Mouse (Mus musculus): ENCODE measurements at regions not wholly inside any gene's neighbourhood (a gene's known extent, or its start where the extent isn't known, plus 50 kb on each side); places are given as distances from the start of the nearest gene placed in this dataset.
A peak's percentile ranks its signal among the peaks of the same experiment; 100 is the strongest.

DNA sequence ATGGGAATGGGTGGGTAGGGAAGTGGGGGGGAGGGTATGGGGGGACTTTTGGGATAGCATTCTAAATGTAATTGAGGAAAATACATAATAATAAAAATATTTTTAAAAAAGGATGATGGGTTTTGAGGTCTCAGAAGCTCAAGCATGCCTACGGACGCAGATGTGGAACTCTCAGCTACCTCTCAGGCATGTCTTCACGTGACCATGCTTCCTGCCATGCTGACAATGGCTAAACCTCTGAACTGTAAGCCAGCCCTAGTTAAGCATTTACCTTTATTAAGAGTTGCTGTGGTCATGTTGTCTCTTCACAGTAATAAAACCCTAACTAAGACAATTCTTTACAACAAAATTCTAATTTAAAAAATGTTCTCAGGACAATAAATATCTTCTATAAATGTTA, 80.0 kb downstream of the Tex36 start:
- no peak for DNase-seq

DNA sequence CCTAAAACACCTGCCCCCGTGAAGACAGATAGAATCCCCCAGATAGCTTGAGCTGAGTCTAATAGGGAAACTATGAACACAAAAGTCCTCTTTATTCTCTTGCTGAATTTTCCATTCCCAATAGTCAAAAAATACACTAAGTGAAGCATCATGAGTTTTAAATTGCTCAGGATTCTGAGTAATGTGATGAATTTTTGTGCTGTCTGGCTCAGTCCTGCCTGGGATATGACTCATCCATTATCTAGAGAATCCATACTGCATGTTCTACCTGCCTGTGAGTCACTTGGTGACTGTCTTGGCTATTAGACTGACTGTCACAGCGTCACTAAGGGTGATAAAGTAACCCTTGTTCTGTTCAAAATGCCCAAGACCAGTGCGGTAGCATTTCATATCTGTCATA, 83.0 kb downstream of the Tex36 start:
- no peak for DNase-seq

DNA sequence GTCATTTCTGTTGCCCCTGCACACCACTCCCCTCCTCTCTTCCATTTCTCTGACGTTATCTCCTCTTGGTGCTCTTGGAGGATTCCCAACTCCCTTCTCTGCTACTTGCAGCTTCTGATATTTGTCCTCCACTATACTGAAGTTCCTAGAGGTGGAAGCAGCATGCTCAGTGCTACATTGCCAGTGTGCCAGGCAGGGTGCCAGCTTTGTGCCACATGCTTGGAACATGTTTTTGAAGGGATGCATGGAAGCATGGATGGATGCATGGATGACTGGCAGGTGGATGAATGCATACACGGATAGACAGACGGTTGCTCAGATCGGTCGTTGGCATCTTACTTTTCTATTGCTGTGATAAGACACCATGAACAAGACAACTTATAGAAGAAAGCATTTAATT, 84.4 kb downstream of the Tex36 start:
- DNase-seq: no peak

DNA sequence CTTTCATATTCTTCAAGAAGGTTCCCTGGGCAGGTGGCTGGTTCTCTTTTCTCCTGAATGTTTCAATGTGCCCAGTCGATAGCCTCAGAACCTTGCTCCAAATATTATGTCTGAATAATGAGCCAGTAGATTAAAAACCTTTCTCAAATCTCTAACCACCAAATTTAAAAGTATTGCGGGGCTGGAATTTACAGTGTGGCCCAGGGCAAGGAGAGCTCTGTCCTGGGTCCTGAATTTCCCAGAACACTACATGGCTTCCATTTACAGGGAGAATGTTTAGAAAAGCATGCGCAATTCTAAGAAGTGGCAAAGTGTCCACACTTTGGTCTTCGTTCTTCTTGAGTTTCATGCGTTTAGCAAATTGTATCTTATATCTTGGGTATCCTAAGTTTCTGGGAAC, 91.0 kb downstream of the Tex36 start:
- no peak for DNase-seq

DNA sequence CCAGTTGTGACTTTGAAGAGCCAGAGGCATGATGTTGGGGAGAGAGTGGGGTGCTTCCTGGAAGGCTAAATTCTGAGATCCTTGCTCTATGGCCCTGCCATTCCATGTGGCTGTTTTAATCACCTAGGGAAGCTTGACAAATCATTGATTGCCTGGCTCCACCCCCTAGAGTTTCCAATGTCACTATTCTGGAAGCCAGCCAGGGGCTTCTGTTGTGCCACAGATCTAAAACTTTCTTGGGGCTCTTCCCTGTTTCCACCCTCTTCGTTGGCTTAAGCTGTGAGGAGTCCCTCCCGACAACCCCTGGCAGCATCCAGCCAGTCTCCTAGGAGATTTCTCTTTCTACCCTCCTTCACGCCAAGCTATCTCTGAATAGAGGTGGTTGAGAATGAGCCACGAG, 92.5 kb downstream of the Tex36 start:
- no peak for DNase-seq

DNA sequence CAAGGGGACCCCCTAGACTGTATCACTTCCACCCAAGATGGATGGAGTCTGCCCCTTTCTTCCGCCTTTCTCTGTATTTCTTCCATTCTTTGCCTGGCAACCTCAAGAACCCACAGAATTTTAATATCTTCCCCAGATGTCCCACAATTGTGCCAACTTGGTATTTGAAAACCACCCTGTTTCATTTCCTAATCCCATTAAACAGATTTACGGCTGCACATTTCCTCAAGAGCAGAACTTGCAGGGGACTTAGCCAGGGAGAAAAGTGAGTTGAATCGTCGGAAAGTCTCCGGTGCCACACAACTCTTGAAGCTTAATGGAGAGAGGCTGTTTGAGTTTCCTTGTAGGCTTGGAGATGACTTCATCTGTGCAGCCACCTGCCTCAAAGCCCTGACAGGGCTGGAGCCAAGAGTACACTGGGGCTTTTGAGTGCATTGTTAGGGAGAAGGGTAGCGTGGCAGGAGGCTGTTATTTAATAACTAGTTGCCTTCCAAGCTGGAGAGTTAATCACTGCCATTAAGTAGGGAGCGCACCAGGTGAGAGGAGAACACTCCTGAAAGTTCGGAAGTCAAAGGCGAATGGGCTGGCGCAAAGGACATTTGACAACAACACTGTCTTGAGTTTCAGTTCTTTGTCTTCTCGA, 93.5 kb downstream of the Tex36 start:
- no peak for DNase-seq

DNA sequence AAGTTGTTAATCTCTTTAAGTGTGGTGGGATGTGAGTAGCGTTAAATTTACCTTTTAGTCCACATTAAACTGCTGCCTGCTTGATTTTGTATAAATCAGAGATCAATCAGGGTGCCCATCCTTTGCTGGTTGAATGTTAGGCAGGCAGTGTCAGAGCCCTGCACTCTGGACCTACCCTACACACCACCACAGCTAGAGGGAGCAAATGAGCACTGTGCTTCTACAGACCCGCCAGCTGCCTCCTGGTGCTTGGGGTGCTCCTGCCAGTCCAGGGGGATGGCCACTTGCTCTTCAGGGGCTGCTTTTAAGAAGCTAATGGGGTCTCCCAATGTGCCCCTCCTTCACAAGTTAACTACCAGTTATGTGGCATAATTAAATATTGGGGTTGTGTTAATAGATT, 96.3 kb downstream of the Tex36 start:
- no peak for DNase-seq

DNA sequence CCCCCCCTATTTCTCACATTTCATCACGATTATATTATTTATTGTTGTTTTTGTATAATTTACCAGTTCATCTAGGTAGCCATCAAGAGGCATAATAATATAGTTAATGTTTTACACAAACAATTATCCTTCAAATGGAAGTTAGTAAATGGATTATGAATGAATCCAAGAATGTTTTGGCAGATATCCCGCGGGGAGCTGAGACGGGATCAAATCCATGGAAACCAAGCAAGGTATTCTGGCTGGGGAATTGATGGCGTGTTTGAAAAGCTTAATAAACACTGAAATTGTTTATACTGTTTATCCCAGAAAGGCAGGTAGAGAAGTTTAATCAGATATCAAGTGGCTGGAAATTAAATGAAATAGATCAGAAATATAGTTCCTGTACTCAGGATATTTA, 98.0 kb downstream of the Tex36 start:
- no peak for DNase-seq

DNA sequence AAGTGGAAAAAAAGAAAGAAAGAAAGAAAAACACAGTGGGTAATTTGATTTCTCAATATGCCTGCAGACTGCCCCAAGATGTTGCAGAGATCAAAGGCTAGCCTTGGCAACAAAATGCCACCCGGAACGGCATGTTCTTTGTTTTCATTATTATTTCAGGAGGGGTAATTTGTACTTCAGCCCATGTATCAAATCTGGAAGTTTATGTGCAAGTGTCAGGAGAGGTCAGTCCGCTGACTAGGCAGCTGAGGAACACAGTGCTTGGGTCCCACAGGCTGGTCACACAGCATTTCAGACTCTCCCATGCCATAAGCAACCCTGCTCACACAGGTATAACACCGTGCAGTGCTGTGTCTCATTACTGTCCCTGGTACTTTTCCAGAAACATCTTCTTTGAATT, 99.2 kb downstream of the Tex36 start:
- DNase-seq: no peak

DNA sequence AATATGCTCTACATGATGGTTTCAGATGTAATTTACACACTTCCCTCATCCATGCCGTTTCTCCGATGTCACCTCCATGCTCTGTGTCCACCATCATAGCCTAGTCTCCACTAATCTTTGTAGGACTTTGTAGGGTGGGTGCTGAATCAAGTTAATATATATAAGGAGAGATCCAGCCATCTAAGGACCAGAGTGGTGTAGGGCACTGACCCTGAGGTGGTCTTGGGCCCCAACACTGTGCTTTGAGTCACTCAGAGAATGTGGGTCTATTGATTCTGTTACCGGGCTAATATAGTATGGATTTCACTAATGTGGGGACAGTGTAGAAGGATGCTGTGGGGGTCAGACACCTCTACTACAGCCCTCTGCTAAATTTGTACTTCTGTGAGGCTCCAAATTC, 104.4 kb downstream of the Tex36 start:
- no peak for DNase-seq

DNA sequence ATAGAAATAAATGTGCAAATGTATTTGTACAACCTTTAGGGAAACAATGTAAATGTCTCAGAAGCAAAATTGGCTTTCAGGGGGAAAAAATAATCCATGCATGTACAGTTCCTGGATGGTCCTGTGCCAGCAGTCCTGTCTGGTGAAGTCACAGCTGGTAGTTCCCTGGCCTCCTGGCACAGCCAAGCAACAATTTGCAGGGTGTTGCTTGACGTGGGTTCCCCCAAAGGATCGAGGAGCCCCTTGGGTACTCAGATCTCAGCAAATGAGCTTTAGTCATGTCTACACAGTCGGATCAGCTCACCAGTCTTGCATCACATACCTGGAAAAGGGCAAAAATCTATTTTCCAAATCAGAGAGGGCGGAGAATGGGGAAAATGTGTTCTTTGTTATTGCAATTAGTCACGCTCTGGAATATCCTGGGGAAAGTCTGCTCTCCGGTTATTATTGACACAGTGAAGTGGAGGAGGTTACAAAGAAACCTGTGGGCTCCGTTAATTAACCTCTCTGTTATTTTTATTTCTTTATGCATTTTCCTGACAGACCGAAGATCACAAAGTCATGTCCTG, 106.9 kb downstream of the Tex36 start:
- DNase-seq: no peak

DNA sequence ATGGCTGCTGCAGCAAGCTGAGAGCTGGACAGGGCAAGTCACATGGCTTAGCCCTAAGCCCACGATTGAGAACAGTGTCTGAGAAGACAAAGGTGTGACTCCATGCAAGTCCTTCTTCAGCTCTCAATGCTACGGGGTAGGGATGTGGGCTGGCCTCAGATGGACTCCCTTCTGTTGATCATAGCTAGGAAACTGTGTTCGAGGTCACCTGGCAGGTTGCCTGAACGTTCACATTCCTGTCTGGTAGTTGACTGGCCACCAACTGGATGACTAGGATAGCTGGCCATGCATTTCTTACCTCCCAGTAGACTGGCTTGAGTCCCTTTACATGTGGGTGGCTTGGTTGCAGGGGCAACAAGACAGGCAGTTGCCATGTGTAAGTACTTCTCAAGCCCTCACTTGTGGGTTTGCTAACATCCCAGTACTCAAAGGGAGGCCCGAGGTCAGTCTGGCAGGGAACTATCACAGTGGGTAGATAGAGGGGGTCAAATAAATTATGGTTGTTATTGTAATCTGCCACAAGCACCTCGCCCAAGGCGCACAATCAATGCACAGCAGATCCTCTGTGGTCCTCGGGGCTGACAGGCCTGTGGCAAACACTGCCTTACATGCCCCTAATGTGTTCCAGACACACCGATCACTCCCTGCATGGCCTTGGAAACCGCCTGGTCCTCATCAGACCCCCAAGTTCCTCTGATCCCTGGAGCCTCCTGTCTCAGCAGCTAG, 107.5 kb downstream of the Tex36 start:
- DNase-seq: peak; percentile 17

DNA sequence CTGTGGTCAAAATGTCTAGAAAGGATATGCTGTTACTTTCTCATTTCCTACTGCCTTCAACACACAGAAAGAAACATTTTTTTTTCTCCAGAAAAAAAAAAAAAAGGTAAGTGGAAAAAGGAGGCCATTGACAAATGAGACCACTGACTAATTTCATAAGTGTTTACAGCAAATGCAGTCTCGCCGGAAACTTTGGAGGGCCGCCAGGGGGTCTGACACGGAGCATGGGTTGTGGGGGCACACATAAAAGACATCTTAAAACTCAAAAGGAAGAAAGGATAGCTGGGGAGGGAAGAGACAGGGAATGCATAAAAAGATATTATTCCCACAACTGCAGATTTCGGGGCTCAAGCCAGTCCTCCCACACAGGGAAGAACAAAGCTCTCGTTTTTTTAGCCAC, 109.3 kb downstream of the Tex36 start:
- no peak for DNase-seq

DNA sequence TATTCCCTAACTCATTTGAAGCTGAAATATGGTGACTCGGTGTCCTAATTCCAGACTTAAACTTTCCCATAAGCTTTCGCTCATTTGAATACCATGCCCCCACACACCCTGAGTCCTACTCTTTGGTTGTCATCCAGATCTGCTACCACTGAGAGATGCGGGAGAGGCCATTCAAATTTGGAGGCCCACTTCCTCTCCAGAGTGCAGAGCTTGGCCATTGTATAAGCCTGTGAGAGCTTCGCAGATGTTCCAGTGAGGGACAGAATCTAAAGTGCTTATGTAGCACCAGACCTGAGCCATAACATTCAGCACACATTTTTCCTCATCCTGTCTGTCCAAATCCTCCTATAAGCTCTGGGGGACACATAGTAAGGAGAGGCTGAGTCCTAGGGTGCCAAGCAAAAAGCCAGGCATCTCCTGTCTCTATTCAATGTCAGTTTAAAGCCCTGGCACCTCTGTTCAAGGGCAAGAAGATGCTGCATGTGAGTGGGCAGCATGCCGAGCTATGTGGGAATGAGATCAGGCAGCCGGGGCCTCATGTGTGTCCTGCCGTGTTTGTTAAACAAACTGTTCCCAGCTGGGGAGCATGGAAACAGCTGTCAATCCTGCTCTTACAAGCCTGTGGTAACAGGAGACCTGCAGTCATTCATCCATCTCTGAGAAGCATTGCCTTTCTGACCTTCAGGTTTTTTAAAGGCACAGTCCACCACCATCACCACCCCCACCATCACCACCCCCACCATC, 113.9 kb downstream of the Tex36 start:
- peak; percentile 17 for DNase-seq

DNA sequence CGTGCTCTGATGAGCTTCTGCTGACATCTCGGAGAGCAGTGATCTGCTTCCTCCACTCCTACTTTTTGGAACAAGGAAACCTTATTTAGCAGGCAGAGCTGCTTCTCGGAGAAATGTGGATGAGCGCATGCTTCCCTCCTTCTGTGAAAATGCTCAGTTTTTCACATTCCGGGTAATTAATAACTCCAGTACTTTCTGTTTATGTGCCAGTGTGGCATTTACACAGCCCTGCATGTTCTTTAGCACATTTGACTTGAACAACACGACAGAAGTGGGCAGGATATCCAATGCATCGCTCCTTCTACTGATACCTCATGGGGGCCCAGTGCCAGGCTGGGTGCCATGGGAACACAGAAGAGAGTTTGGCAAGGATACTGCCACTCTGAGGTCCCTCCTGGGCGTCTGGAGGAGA, 117.5 kb downstream of the Tex36 start:
- peak; percentile 10 for DNase-seq

DNA sequence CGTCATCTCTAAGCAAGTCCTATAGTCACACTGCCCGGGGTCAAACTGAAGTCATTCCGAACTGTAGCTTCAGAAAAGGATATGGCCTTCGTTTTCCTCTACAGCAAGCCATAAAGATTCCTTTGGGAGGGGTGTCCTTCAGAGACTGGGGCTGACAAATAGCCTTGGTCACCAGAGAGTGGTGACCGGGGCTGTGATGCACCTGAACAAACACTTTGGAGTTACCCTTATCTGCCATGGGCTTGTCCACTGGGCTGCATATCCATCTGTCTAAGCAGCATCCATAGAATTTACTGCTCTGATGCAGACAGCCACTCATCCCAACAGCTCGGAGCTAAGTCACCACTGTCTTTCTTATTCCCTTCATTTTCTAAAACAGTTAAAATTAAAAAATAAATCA, 120.4 kb downstream of the Tex36 start:
- no peak for DNase-seq

DNA sequence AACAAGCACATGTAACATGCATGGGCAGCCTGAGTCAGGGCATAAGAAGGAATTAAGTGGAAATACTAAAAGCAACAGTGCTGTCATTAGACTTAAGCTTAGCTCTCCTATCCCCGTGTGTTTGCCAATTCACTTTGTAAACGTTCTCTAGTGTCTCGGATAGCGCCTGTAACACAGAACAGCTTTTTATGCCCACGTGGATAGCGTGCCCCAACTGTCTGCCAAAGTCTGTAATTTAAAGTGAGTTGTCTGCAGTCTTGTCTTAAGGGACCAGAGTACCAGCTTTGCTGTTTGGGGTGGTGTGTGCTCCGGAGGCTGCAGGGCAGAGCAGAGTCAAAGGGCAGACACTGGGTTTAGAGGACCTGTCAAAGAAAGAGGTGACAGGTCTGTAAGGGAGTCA, 122.3 kb downstream of the Tex36 start:
- DNase-seq: no peak

DNA sequence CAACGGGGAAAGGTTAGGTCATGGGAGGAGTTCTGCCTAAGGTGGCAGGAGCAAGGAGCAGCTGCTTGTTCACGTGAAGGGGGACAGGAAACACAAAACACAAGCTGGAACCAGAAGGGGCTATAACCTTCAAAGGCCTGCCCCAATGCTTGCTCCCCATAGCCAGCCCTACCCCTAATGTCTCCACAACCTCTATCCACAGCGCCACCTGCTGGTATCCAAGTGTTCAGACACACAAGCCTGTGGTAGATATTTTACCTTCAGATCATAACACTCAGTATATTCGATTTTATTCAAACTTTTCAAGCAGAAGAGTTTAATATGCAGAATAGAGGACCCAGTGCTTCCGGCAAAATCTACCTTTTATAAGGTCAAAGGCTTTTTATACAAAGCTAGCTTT, 124.0 kb downstream of the Tex36 start:
- DNase-seq: no peak

DNA sequence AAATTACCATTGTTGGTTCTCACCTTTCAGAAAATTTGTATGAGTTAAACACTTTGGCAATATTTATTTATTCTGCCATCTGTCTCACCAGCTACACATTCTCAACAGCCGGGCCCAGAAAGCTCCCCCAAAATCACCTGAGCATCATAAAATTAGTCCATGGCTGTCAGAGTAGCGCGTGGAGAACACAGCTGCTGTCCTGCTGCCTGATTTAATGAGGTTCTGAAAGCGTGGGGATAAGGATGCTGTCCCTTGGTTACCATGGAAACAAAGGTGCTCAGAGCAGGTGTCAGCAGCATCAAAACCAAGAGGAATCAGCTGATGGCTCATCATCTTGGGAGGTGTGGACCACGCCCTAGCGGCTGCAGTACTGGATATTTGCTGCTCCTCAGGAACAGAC, 124.7 kb downstream of the Tex36 start:
- DNase-seq: no peak

DNA sequence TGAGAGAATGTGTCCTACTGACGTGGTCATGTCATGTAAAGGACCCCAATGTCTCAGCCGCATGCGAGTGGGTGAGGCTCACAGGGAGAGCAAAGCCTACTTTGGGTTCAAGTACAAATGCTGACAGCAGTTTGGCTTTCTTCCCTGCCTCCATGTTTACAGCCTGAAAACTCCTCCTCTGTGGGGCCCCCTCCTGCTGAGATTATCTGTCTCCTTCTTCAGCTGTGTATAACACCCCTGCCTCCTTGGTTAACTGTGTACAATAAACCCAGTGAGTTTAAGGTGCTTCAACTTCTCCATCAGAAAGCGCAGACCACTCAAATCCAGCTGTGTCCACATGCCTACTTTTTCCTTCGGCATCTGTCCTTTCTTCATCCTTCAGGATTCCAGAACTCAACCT, 130.3 kb downstream of the Tex36 start:
- no peak for DNase-seq

DNA sequence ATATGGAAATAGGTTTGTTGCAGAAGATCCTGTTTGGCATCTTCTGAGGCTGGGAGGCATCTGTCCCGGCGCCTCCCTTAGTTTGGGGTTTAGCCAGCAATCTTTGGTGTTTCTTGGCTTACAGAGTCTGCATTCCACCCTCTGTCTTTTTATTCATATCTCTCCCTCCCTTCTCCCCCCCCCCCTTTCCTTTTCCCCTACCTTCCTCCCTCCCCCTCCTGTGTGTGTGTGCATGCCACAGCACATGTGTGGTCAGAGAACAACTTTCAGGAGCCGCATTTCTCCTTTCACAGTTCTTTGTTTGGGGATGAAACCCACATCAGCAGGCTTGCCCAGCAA, 131.4 kb downstream of the Tex36 start:
- DNase-seq: no peak

DNA sequence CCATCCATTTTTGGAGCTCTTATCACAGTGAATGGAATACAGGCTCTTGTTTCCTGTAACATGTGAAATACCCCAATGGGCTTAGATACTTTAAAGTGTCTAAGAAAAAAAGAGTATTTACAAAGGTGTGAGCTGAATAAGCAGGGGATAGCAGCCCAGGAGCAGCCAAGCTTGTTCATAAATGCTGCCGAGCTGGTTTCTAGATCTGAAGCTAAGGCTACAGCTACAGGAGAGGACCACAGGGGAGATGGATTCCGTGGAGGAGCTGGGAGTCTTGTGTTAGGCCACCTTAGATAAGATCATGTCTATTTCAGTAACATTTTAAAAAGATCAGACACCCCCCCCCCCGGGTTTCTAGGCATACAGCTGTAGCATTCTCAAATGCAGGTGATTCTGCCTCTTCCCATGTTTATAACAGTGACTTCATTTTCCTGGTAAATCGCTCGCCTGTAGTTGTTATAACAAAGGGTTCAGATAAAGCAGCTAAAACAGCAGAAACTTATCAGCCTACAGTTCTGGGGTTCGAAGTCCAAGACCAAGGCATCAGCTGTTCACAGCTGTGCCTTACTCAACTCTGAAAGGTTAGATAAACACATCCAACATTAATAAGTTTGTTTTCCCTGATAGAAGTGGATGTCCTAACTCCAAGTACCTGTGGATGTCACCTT, 131.9 kb downstream of the Tex36 start:
- DNase-seq: no peak

DNA sequence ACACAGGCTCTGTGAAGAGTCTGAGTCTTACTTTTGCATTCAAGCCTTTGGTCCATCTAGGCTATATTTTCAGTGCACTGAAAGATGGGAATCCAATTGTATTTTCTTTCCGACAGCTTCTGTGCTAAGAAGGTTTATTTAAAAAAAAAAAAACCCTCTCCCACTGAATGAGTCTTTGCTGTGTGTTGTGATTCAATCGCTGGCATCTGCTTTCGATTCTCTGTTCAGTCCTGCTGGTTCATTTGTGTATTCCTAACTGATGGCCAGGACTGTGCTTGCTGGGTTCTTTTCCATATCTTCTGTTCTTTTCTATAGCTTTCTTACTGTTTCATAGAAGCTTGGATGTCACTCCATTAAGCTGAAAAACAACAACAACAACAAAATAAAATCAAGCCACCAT, 132.9 kb downstream of the Tex36 start:
- DNase-seq: no peak
